Mouse (Mus musculus) spleen, adult 2 months (tissue): ENCODE measurements at regions not wholly inside any gene's neighbourhood (a gene's known extent, or its start where the extent isn't known, plus 50 kb on each side); places are given as distances from the start of the nearest gene placed in this dataset.

Source experiments
- DNase-seq, 2 experiments: peaks; one replicate each; pipeline versions ENCODE4 v3.0.0 to v3.0.0-alpha.2; 2012 to 2021; ENCODE audit warnings: low spot score in 2 of 2, low read depth in 1 of 2
- H3K27ac ChIP-seq: fragments of 200-500 bp; 2 replicates; pipeline ENCODE4 v1.5.1; 2012; ENCODE audit warnings: low read length, inconsistent platforms; ENCODE audit not compliant: insufficient read depth
- H3K27me3 ChIP-seq: fragments of 200-500 bp; 2 replicates; pipeline ENCODE4 v1.6.1; 2012; ENCODE audit warnings: mild to moderate bottlenecking, moderate library complexity, low read length, inconsistent platforms; ENCODE audit not compliant: control insufficient read depth, insufficient read depth
- H3K36me3 ChIP-seq: fragments of 200-500 bp; 2 replicates; pipeline ENCODE4 v1.6.1; 2012; ENCODE audit warnings: mild to moderate bottlenecking, low read length, inconsistent platforms; ENCODE audit not compliant: control insufficient read depth, insufficient read depth
- H3K4me1 ChIP-seq: fragments of 200-500 bp; 2 replicates; pipeline ENCODE4 v1.6.1; 2011; ENCODE audit warnings: inconsistent platforms; ENCODE audit not compliant: control insufficient read depth, insufficient read depth, insufficient read length
- H3K4me3 ChIP-seq: fragments of 200-500 bp; 2 replicates; pipeline ENCODE4 v1.5.1; 2011; ENCODE audit warnings: mild to moderate bottlenecking, inconsistent platforms; ENCODE audit not compliant: insufficient read depth, insufficient read length; ENCODE audit errors: extremely low read depth
- CTCF ChIP-seq: fragments of 200-500 bp; IDR thresholded peaks from 2 replicates; pipeline ENCODE4 v1.5.1; 2011; ENCODE audit warnings: mild to moderate bottlenecking, inconsistent platforms; ENCODE audit not compliant: insufficient read depth, insufficient read length, insufficient replicate concordance; ENCODE audit errors: extremely low read depth
- POLR2A ChIP-seq: fragments of 200-500 bp; IDR thresholded peaks from 2 replicates; pipeline ENCODE4 v1.6.1; 2011; ENCODE audit warnings: low read depth, low read length, inconsistent platforms
- WGBS: fragments of 180-500 bp; shearing (Covaris S2); methylation state at CpG from one replicate; pipeline ENCODE4 v1.1.7; 2018; 5-methylcytosine and 5-hydroxymethylcytosine counted together

GRCm38 (mm10) chr7:73139901-73140300, 235.4 kb upstream of the Rgma start:
- Histone ChIP-seq H3K27me3 (no peaks in the 10 kb centered on the region), H3K27ac (no peak overlapping the region), H3K4me3 (no peak overlapping the region), H3K36me3 (no peaks in the 10 kb centered on the region), H3K4me1 (no peaks in the 10 kb centered on the region)
- TF ChIP-seq CTCF, result no peak
- no peak for TF ChIP-seq POLR2A
- 46% methylated on average over 6 of the region's 6 CpGs for WGBS
- DNase-seq, result no peak

GRCm38 (mm10) chr7:73141167-73141566, 234.1 kb upstream of the Rgma start:
- 26% methylated on average over 5 of the region's 5 CpGs for WGBS
- no peak for TF ChIP-seq CTCF
- no peak for TF ChIP-seq POLR2A

GRCm38 (mm10) chr7:73143902-73144301, 231.4 kb upstream of the Rgma start:
- TF ChIP-seq POLR2A, result no peak
- Histone ChIP-seq H3K4me3 (no peak overlapping the region), H3K4me1 (no peaks in the 10 kb centered on the region), H3K27ac (no peak overlapping the region), H3K36me3 (no peaks in the 10 kb centered on the region), H3K27me3 (no peaks in the 10 kb centered on the region)
- 89% methylated on average over 11 of the region's 11 CpGs for WGBS
- DNase-seq, result no peak

More at GRCm38 (mm10) chr7:73141167-73141566, 234.1 kb upstream of the Rgma start:
- no peak for DNase-seq
- H3K27me3 ChIP-seq, result no peaks in the 10 kb centered on the region
- no peaks in the 10 kb centered on the region for H3K36me3 ChIP-seq
- H3K4me3 ChIP-seq, result no peak overlapping the region
- H3K27ac ChIP-seq, result no peak overlapping the region
- no peaks in the 10 kb centered on the region for H3K4me1 ChIP-seq

DNA sequence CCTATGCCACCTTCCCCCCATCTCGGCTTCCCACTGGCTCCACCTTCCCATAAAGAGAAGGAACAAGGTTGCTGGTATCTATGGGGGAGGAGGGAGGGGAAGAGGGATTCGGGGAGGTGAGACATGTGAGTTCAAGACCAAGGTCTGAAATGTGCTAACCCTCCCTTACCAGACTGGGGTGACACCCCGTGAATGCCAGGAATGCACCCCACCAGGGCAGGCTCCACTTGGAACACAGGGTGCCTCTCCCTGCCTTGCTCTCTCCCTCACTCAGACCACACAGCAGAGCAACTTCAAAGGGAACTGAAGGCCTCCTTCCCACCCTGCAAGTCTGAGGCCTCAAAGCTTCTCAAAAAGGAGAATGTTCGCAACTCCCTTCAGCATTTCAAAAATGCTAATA, 230.5 kb upstream of the Rgma start:
- Histone ChIP-seq H3K36me3 (no peaks in the 10 kb centered on the region), H3K4me3 (no peak overlapping the region), H3K27ac (no peak overlapping the region), H3K4me1 (no peaks in the 10 kb centered on the region), H3K27me3 (no peaks in the 10 kb centered on the region)
- TF ChIP-seq POLR2A (no peak), CTCF (no peak)
- DNase-seq, result no peak
- 37% methylated on average over 4 of the region's 4 CpGs for WGBS

DNA sequence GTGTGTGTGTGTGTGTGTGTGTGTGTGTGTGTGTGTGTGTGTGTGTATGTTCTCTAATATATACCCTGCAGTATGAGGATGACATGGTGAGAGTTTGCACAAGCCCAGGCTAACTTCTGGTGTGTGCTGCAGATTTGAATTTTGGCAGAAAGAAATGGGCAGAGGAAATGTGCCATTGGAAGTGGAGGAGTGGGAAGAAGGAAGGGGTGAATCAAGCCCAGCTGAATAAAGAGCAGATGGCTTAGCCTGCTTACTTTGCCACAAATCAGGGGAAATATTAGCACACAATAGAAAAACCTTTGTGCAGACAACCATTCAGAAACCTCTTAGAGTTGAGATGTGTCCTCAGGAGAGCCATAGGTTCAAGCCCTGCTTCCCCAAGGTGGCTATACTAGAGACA, 228.1 kb upstream of the Rgma start:
- Histone ChIP-seq H3K27me3 (no peaks in the 10 kb centered on the region), H3K27ac (no peak overlapping the region), H3K4me3 (no peak overlapping the region), H3K4me1 (no peaks in the 10 kb centered on the region), H3K36me3 (no peaks in the 10 kb centered on the region)
- DNase-seq, result no peak
- no peak for TF ChIP-seq POLR2A
- no peak for TF ChIP-seq CTCF

- H3K27ac ChIP-seq, result no peak overlapping the region
- no peaks in the 10 kb centered on the region for H3K4me1 ChIP-seq
- H3K27me3 ChIP-seq, result no peaks in the 10 kb centered on the region
- TF ChIP-seq POLR2A (no peak), CTCF (no peak)
- WGBS, result 74% methylated on average over 7 of the region's 7 CpGs
- no peaks in the 10 kb centered on the region for H3K36me3 ChIP-seq
- DNase-seq, result no peak
- H3K4me3 ChIP-seq, result no peak overlapping the region
Observed at GRCm38 (mm10) chr7:73150436-73150835, 224.9 kb upstream of the Rgma start.

GRCm38 (mm10) chr7:73151586-73152467, 223.5 kb upstream of the Rgma start:
- TF ChIP-seq CTCF (no peak), POLR2A (no peak)
- H3K4me1 ChIP-seq, result no peaks in the 10 kb centered on the region
- no peaks in the 10 kb centered on the region for H3K36me3 ChIP-seq
- DNase-seq, result no peak
- 81% methylated on average over 13 of the region's 15 CpGs for WGBS
- H3K27ac ChIP-seq, result no peak overlapping the region
- H3K4me3 ChIP-seq, result no peak overlapping the region
- H3K27me3 ChIP-seq, result no peaks in the 10 kb centered on the region
